Mouse (Mus musculus) 3134 (cell line): ENCODE data around the gene Cabin1.

Source experiments
- DNase-seq: peaks from one replicate; pipeline ENCODE4 v3.0.0-alpha.2; 2011; ENCODE audit warnings: low spot score; ENCODE audit not compliant: insufficient read length; ENCODE audit errors: extremely low read depth

The Cabin1 gene

DNA sequence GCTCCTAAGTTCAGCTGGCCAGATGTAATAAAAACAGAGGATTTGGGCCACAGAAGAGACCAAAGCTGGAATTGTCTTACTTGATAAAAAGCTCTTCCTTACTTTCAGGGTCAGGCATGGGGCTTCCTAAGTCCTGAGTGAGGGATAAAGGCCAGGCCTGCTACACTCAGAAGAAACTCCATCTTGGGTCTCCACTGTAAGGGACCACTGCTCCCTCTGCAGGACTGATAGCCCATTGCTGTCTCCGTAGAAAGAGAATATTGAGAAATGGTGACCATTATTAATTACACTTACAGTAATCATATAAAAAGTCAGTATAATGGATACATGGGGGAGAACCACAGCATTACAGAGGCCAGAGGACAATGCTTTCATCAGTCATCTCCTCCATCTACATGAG, 60.6 kb downstream of the Cabin1 start:
- DNase-seq: no peak

DNA sequence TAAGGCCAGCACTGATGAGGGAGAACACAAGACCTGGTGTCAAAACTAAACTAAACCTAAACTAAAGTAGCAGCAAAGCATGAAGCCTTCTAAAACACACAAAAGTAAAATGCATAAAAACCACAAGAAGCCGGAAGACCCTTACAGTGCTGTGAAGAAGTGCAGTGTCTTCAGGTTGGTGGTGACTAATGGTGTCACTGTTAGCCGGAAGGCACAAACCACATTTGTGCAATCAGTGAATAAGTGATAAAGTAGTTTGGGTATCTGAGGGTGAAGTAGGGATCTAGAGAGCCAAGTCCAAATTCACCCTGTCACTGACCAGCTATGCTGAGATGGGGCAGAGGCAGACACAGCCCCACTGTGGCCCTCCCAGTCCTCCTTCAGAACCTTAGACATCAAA, 61.6 kb downstream of the Cabin1 start:
- DNase-seq: no peak

DNA sequence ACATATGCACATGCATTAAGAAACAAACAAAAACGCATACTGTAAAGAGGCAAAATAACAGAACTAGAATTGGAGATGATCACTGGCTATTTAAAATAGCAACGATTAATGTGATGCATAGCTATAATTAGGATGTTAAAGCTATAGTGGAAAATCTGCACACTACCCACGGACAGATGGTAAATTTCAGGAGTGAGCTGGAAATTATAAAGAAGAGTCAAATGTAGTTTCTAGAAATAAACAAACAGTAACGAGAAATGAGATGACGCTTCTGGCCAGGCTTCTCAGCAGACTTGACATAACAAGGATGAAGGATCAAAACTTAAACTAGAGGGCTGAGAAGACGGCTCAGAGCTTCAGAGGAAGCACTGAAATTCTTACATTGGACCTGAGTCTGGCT, 62.9 kb downstream of the Cabin1 start:
- DNase-seq: no peak

DNA sequence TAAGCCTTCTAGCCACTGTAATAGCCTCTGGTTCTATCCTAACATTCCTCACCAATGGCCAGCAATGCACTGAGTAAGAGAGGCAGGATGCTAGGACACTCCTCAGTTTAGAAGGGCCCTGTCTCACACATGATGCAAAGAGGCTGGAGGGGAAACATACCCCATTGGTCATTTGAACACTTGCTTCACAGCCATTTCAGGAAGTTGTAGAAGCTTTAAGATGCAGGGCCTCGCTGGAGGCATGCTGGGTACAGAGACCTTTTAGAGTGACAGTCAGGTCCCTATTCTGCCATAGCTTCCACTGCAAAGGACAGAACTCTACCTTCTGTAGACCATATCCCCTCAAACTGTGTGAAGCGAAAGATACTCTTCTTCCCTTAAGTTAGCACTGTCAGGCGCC, 66.4 kb downstream of the Cabin1 start:
- DNase-seq: no peak

DNA sequence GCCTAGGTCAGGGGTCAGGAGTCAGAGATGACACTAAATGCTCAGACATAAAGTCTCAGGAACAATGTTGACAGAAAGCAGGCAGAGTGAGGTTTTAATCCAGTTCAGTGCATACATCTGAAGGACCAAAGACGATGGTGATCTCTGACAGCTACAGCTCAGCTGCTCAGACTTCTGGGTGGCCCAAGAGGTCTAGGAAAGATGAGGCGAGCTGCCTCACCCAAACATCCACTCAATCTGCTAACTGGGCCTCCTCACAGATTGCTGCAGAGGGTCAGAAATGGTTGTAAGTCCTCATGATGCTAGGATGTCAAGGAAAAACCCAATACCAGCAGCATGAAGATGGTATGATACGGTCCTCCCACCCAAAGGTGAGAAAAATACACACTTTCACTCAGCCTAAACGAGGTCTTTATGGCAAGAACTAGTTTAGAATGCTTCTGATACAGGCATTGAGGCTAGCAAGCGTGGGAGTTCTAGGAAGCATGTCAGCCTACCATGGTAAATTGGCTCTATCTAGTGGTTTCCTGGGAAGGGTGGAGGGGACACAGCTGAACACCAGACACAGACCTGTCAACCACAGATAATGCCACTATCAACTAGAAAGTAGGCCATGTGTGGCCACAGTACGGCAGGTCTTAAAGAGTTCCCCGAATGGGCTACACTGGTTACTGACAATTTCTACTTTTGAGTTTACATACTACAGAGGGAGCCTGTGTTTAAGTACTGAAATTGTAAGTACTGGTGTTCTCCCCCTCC, 67.4 kb downstream of the Cabin1 start:
- DNase-seq: no peak

DNA sequence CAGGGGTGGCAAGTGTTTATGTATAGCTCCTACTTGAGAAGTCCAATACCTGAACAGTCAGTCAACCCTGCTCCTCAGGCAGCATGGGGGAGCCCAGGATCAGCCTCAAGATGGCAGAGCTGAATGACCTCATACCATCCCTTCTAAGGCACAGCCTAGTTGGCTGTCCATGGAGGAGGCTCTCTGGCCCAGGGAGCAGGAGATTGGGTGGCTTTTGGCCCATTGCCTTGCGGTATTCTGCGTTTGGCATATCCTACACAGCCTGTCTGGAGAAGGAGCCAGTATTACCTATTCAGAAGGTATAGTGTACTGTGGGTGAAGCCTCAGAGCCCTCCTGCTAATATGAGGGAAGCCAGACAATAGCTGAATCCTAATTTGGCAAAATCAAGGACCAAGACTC, 68.6 kb downstream of the Cabin1 start:
- DNase-seq: no peak

DNA sequence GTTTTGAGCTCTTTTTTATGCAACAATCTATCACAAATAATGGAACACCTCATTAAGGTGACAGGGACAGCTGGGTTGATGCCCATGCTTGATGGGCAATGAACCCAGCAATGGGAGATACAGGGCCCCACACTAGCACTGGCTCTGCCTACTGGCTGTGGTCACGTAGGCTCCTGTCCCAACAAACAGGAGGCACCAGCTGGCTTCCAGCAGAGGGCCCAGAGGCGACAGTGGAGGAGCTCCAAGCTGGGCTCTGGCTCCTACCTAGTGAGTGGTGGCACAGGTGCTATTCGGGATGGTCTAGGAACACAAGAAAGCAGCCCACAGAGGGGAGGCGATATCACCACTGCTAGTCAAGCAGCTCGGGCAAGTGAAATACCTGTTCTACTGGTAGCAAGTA, 69.1 kb downstream of the Cabin1 start:
- no peak for DNase-seq

DNA sequence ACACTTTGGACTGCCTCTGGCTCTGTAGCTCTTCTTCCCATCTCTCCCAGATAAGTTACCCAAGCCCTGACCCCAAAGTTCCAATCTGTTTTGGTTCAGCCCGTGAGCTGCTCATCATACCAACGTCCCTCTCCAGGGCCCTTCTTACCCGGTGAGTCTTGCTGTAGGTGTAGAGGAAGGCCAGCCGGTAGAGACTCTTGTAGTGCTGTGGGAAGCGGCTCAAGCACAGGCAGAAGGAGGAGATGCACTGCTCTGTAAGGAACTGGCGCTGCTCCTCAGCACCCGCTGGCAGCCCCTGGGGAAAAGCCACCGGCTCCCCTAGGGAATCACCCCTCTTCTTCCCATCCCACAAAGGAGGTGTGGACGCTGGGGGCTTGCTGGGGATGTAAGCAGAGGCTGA, 69.6 kb downstream of the Cabin1 start:
- DNase-seq: no peak

DNA sequence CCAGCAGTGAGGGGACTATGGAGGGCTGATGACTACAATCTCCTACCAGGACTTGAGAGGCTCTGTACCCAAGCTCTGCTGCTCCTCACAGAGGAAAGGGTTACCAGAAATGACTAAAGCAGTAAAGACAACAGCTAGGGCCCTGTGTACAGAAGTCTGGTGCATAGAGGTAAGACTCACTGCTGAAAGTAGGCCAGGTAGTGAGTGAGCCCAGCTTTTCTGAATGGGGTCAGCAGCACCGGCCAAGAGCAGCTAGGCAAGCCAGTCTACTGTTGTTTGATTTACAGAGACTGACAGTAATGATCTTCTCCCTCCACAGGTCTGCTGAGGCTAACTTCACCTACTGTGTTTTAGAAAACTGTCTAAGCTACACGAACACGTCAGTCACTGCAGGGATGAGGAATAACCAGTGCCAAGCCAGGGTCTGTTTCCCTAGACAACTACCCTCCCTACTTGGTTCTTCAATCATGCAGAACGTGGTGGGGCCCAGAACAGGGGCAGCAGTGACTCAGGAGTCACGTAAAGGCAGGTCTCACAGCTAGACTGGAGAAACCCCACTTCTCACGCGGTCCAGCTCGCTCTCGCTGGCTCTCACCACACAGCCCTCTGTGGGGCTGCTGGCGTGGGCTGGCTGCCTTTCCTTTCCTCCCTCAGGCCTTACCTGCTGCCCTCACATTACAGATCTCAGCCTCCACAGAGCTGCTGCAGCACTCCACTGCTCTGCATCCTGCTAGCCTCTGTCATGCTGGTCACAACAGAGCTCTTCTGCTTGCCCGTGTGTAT, 70.5 kb downstream of the Cabin1 start:
- DNase-seq: no peak

DNA sequence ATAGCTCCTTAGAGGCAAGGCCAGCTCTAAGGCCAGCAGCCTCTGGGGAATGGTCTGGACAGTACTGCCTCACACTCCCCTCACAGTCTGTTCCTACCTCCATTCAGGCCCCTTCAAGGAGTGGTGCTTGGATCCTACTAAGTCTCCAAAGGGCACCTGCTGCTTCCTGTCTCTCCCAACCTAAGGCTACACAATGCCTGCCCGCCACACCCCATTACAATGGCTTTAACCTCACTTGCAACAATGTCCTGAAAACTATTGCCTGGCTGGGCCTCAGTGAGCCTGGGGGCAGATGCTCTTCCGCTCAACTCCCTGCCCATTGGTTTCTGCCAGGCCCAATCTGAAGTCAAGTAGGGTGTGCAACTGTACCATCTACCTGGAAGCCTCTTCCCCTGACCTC, 75.5 kb downstream of the Cabin1 start:
- no peak for DNase-seq

DNA sequence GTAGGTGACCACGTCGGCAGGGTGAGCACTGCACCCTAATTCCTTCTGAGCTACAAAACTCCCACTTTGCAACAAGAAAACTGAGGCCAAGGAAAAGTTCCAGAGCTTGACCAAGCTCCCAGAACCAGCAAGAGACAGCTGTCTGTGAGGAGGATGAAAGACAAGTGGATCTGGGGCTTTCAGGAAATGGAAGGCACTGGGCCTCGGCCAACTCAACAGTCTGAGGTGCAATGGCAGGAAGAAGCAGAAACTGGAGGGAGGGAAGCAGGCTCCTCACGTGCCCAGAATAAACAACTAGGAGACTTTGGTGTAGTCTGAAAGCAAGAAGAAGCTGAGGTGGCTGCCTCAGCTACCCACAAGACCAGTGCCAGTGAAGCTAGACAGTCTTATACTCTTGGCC, 77.4 kb downstream of the Cabin1 start:
- DNase-seq: no peak

DNA sequence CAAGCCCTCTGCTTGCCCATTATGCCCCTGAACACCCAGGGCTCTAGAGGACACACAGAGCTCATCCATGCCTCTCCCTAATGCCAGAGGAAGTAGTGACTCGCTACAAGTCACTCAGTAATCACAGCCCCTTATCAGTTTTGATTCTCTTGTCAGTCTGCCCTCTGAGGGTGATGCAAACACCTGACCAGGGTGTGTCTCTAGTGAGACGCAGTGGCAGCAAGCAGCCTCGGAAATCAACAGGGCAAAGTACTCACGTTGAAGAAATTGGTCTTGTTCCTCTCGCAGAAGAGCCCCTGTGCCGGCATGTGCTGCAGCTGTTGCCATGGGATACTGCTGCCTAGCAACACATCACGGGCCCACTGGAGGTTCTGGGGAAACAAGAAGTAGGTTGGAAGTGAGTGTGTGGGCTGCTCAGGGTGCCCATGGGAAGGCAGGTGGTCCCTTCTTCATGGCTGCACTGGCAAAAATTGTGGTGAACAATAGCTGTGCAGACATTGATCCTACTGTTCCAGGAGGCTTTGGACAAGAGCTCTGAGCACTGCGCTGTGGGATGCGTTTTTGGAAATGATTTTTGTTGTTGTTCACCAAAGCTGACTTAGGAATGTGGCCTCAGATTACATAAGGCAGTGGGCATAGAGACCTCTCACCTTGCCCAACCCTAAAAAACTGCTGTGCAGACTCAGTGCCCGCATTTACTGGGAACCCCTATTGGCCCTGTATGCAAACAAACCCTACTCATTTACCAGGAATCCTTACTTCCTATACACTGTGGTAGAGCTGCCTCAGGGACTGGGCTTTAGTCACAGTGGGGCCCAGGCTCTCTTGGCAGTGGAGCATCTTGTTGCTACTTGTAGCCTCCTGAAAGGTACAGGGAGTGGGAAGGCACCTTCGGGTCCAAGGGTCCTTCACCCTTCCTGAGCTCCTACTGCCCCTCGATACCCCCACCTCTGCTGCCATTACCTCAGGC, 79.8 kb downstream of the Cabin1 start:
- no peak for DNase-seq

DNA sequence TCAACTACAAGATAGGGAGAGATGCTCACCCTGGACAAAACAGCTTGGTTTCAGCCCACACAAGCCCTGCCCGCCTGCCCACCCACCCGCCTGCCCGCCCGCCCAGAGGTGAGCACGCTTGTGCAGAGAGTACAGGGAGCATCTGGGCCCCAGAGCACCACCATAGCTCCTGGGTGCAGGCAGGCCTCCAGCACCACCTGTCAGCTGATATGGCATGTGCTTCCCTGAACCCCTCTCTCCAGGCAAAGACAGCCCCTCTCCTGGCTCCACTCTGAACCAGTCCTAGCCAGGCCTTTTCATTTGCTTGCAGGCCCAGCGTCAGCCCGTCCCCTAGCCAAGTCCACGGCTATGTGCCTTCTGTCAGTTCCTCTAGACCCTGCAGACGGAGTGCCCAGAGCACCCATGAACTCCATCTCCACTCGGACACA, 83.6 kb downstream of the Cabin1 start:
- no peak for DNase-seq

DNA sequence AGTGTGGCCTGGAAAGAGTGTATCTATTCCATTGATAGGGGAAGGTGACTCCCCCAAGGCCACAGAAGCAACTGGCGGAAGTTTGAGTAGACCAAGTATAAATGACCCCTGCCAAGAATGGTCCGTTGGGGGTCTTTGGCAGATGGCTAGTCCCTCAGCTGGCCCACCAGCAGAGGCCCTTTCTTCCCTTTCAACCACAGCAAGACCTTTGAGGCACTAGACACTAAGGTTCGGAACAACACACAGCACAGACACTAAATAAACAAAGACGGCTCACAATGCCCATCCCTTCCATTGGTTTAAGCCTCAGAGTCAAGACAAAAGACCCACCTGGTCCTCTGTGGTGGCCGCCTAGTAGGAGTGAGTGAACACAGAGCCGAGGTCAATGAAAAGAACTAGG, 84.9 kb downstream of the Cabin1 start:
- no peak for DNase-seq

DNA sequence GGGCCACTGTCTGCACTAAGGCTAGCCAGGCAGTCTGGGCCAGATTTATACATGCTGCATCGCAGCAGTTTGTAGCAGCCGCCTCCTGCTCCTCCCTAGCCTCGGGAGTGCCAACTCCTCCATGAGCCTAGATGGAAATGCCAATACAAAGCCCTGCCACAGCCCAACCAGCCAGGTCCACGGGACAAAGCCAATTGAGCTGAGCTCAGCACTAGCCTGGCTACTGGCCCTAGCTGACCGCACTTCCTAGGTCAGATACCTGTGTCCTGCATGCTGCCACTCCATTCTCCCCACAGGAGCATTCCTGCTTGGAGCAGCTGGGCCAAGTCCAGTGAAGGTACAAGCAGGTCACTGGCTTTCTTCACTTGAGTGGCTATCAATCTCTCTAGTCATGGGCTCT, 86.2 kb downstream of the Cabin1 start:
- no peak for DNase-seq

DNA sequence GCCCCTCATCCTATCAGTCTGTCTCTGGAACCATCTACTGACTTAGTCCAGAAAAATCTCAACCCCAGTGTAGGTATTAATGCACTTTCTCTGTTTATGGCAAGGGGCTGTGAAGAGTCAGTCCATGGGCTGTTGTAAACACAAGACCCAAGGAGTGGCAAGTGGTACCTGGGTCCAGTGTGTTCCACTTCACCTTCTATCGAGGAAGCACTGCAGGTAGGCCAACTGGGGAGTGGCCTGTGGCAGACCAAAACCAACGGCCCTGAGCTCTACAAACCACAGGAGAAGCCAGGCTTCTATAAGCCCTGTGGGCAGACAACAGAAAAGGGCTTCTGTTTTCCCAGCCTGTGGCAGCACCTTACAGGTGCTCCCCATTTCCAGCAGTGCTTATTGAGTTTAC, 86.6 kb downstream of the Cabin1 start:
- no peak for DNase-seq

DNA sequence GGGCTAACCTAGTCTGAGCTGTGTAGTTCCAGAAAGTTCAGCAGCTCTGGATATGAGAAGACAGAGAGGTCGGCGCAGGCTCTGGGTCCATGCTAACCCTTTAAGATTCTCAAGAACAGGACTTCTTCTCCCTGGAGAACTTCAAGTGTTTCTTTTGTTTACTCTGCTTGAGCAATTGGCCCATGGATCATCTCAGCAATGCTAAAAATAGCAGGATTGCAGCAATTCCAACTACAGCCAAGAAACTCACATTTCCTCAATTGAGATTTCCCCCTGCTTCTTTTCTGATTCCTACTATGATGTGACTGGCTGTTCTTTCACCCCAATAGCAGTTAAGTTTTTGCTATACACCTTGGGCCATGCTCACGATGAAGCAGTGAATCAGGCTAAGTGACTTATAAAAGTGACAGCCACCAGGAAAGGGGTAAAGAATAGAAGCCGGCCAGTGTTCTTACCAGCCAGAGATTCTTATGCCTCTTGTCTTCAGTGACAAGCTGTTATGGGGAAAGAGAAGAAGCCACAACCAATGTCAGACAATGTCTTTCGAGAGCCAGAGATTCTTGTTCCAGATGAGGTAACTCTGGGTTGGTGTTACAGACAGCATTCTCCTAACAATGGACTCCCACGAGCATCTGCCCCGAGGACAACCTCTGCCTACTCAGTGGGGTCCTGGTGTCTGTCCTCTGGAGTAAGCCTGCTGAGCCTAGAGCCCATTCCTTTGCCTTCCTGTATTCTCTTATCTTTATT, 87.1 kb downstream of the Cabin1 start:
- DNase-seq: no peak

DNA sequence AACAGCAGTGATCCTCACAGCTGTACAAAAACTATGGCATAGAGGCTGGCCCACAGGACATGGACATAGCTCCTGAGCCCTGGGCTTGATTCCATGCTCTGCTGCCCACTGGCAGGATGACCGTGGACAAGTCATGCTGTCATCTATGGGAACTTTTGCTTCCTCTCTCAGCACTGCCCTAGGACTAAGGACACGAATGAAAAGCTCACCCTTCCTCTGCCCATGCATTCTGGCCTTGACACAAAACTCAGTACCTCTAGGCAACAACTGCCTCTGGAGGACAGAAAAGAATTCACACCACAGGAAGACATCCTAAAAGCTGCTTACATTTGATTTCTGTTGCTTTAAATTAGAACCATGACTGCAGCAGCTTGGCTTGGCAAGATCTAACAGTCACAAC, 87.9 kb downstream of the Cabin1 start:
- DNase-seq: no peak

DNA sequence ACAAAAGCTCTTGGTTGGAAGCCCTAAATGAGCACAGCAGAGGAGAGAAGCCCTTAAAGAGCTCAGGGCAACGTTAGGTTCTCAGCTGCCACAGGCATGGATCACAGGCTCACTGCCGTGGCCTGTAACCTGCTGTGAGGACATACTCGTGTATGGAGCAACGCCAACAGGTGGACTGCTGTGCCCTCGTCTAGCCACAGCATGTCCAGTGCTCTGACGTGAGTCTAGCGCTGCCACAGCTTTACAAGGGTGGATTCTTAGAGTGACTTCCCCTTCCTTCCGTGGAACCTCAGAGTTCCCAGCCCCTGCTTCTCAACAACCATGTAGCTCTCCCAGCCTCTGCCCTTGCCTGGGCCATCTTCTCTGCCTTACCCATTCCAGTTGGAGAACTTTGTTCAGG, 88.5 kb downstream of the Cabin1 start:
- no peak for DNase-seq

DNA sequence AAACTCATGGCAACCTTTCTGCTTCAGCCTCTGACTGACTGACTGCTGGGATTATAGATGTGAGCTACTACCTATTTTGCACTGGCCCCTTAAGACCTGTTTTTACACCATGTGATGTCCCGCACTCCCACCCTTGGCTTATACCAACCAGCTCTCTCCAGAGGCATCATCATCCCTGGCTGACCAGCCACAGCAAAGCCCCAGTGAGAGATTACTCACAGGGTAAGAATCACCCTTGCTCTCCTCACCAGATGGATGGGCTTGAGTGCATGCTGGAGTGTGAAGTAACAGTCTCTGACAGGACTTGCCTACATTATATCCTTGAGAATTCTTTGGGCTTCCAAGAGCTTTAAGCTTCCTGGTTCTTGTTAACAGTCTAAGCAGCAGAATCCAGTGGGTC, 94.2 kb downstream of the Cabin1 start:
- no peak for DNase-seq

DNA sequence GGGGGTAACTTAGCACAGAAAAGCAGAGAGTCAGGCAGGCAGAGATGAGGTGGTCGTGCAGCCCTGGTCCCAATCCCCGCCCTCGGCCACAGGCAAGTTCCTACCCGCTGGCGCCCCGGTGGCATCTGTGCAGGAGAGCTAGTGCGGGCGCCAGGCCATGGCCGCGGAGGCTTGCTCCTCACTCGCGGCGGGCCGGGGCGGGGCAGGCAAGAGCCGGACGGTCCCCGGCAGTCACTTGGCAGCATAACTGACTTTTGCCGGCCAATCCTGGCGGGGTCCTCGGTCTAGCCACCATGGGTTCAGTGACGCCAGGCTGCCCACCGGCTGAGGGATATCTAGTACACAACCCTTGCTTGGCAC, 96.2 kb downstream of the Cabin1 start:
- DNase-seq: peak; percentile 82
